Mouse (Mus musculus) forebrain, embryonic 12.5 days (tissue): ENCODE data around the gene Actg2. TPM values are rescaled to one million over a fixed set of nuclear protein-coding genes. Genes with fewer than 3 reads are reported as not detected.
A peak's percentile ranks its signal among the peaks of the same experiment; 100 is the strongest.

Experiments
- ATAC-seq: fragments of 200-750 bp; cut with Nextera tagmentation; 2 replicates; pipeline ENCODE4 v1.8.0; 2017; ENCODE audit warnings: moderate TSS enrichment; ENCODE audit not compliant: low FRiP score
- H3K27ac ChIP-seq: fragments of 300-500 bp; sonication (generic); 2 replicates; pipeline ENCODE4 v1.5.1; 2016; ENCODE audit warnings: mild to moderate bottlenecking
- H3K27me3 ChIP-seq: fragments of 300-500 bp; sonication (generic); 2 replicates; pipeline ENCODE4 v1.6.1; 2016; ENCODE audit warnings: mild to moderate bottlenecking
- H3K36me3 ChIP-seq: fragments of 300-500 bp; sonication (generic); replicated peaks from 2 replicates; pipeline ENCODE4 v1.6.1; 2016; ENCODE audit warnings: mild to moderate bottlenecking
- H3K4me1 ChIP-seq: fragments of 300-500 bp; sonication (generic); 2 replicates; pipeline ENCODE4 v1.6.1; 2016
- H3K4me2 ChIP-seq: fragments of 300-500 bp; sonication (generic); 2 replicates; pipeline ENCODE4 v1.6.1; 2016; ENCODE audit warnings: mild to moderate bottlenecking, moderate library complexity
- H3K4me3 ChIP-seq: fragments of 300-500 bp; sonication (generic); replicated peaks from 2 replicates; pipeline ENCODE4 v1.5.1; 2016; ENCODE audit warnings: mild to moderate bottlenecking
- H3K9ac ChIP-seq: fragments of 300-500 bp; sonication (generic); 2 replicates; pipeline ENCODE4 v1.6.1; 2016; ENCODE audit warnings: mild to moderate bottlenecking
- H3K9me3 ChIP-seq: fragments of 300-500 bp; sonication (generic); 2 replicates; pipeline ENCODE4 v1.6.1; 2016
- WGBS: fragments of 180-500 bp; shearing (Covaris S2); methylation state at CpG from one replicate; pipeline ENCODE4 v1.1.7; 2016; 5-methylcytosine and 5-hydroxymethylcytosine counted together
- polyA plus RNA-seq: library from polyadenylated mRNA; unstranded; fragments of >200 nt; fragmentation: Nextera tagmentation; extraction: Ambion mirVana; gene quantifications from 2 replicates; pipeline ENCODE4 v1.2.1, GENCODE M21; 2016

Actg2 gene
- polyA plus RNA-seq, 1 experiment from 2014 or later, result 4.3 TPM

- Histone ChIP-seq H3K4me3 (no peak overlapping the region), H3K27ac (no peak overlapping the region), H3K4me1 (no peaks in the 10 kb centered on the region), H3K4me2 (no peak overlapping the region), H3K9ac (no peak overlapping the region), H3K9me3 (no peaks in the 10 kb centered on the region), H3K36me3 (peaks cover 27% of the 10 kb centered on the region), H3K27me3 (no peaks in the 10 kb centered on the region)
- ATAC-seq, result no peak
- 47% methylated on average over 5 of the region's 5 CpGs for WGBS
Observed at GRCm38 (mm10) chr6:83548346-83548745, 12.3 kb upstream of the Actg2 start.

GRCm38 (mm10) chr6:83545778-83546177 lies 9.7 kb upstream of the Actg2 start:
- Histone ChIP-seq H3K27me3 (no peaks in the 10 kb centered on the region), H3K4me2 (no peak overlapping the region), H3K36me3 (peaks cover 27% of the 10 kb centered on the region), H3K9me3 (no peaks in the 10 kb centered on the region), H3K9ac (no peak overlapping the region), H3K4me1 (no peaks in the 10 kb centered on the region), H3K27ac (no peak overlapping the region), H3K4me3 (no peak overlapping the region)
- no peak for ATAC-seq
- WGBS, result 88% methylated on average over 3 of the region's 3 CpGs

GRCm38 (mm10) chr6:83541756-83542456 lies 5.8 kb upstream of the Actg2 start:
- ATAC-seq, result no peak
- peaks cover 20% of the 10 kb centered on the region for H3K36me3 ChIP-seq
- H3K4me2 ChIP-seq, result no peak overlapping the region

GRCm38 (mm10) chr6:83540017-83540416 lies 4.0 kb upstream of the Actg2 start:
- no peak overlapping the region for H3K27ac ChIP-seq
- WGBS, result 50% methylated on average over 4 of the region's 4 CpGs
- no peaks in the 10 kb centered on the region for H3K27me3 ChIP-seq
- H3K4me2 ChIP-seq, result no peak overlapping the region
- no peaks in the 10 kb centered on the region for H3K9me3 ChIP-seq
- no peak overlapping the region for H3K9ac ChIP-seq
- 0 out of 2 replicates have a peak, but pooled peaks cover 5% of the 10 kb centered on the region for H3K36me3 ChIP-seq
- H3K4me1 ChIP-seq, result peaks cover 3% of the 10 kb centered on the region; the same call in 1 of the 2 replicates
- ATAC-seq, result no peak
- H3K4me3 ChIP-seq, result no peak overlapping the region

More at GRCm38 (mm10) chr6:83541756-83542456, 5.8 kb upstream of the Actg2 start:
- peaks cover 3% of the 10 kb centered on the region; the same call in 1 of the 2 replicates for H3K4me1 ChIP-seq
- H3K9ac ChIP-seq, result no peak overlapping the region
- 80% methylated on average over 11 of the region's 11 CpGs for WGBS
- H3K27me3 ChIP-seq, result no peaks in the 10 kb centered on the region
- H3K27ac ChIP-seq, result no peak overlapping the region
- no peaks in the 10 kb centered on the region for H3K9me3 ChIP-seq
- H3K4me3 ChIP-seq, result no peak overlapping the region

GRCm38 (mm10) chr6:83536795-83537059 lies 662 bp upstream of the Actg2 start:
- 51% methylated on average over 6 of the region's 6 CpGs for WGBS
- H3K9ac ChIP-seq, result no peak overlapping the region
- ATAC-seq, result no peak
- H3K27me3 ChIP-seq, result no peaks in the 10 kb centered on the region; the same call in 1 of the 2 replicates
- no peaks in the 10 kb centered on the region for H3K9me3 ChIP-seq
- peaks cover 3% of the 10 kb centered on the region; the same call in 1 of the 2 replicates for H3K4me1 ChIP-seq
- no peak overlapping the region for H3K4me2 ChIP-seq
- no peak overlapping the region for H3K4me3 ChIP-seq
- H3K36me3 ChIP-seq, result no peaks in the 10 kb centered on the region
- H3K27ac ChIP-seq, result no peak overlapping the region

- H3K27me3 ChIP-seq, result no peaks in the 10 kb centered on the region; the same call in 1 of the 2 replicates
- H3K4me2 ChIP-seq, result no peak overlapping the region
- no peak for ATAC-seq
- H3K4me3 ChIP-seq, result no peak overlapping the region
- H3K9me3 ChIP-seq, result no peaks in the 10 kb centered on the region
- no peak overlapping the region for H3K9ac ChIP-seq
- no peaks in the 10 kb centered on the region for H3K4me1 ChIP-seq
- H3K27ac ChIP-seq, result no peak overlapping the region
- WGBS, result 84% methylated on average over 2 of the region's 2 CpGs
- no peaks in the 10 kb centered on the region for H3K36me3 ChIP-seq
Observed at GRCm38 (mm10) chr6:83532608-83533007, 3.5 kb downstream of the Actg2 start.

GRCm38 (mm10) chr6:83523194-83523593 lies 12.9 kb downstream of the Actg2 start:
- ATAC-seq, result no peak
- Histone ChIP-seq H3K9ac (no peak overlapping the region), H3K4me1 (no peaks in the 10 kb centered on the region), H3K4me3 (no peak overlapping the region), H3K4me2 (no peak overlapping the region), H3K36me3 (no peaks in the 10 kb centered on the region), H3K27ac (no peak overlapping the region), H3K9me3 (no peaks in the 10 kb centered on the region), H3K27me3 (no peaks in the 10 kb centered on the region; the same call in 1 of the 2 replicates)
- WGBS, result 75% methylated on average over 6 of the region's 6 CpGs

GRCm38 (mm10) chr6:83521784-83522183 lies 14.3 kb downstream of the Actg2 start:
- H3K36me3 ChIP-seq, result no peaks in the 10 kb centered on the region
- H3K9ac ChIP-seq, result no peak overlapping the region
- H3K4me2 ChIP-seq, result no peak overlapping the region
- no peak for ATAC-seq
- no peaks in the 10 kb centered on the region for H3K4me1 ChIP-seq
- H3K27ac ChIP-seq, result no peak overlapping the region
- no peaks in the 10 kb centered on the region; the same call in 1 of the 2 replicates for H3K27me3 ChIP-seq
- no peak overlapping the region for H3K4me3 ChIP-seq
- 76% methylated on average over 6 of the region's 6 CpGs for WGBS
- no peaks in the 10 kb centered on the region for H3K9me3 ChIP-seq

- no peaks in the 10 kb centered on the region for H3K36me3 ChIP-seq
- H3K27me3 ChIP-seq, result no peaks in the 10 kb centered on the region; the same call in 1 of the 2 replicates
- no peaks in the 10 kb centered on the region for H3K9me3 ChIP-seq
- H3K4me3 ChIP-seq, result no peak overlapping the region
- 87% methylated on average over 3 of the region's 3 CpGs for whole genome bisulfite sequencing
- no peak overlapping the region for H3K27ac ChIP-seq
- no peaks in the 10 kb centered on the region for H3K4me1 ChIP-seq
- ATAC-seq, result no peak
- H3K4me2 ChIP-seq, result no peak overlapping the region
- H3K9ac ChIP-seq, result no peak overlapping the region
Observed at GRCm38 (mm10) chr6:83518637-83519036, 17.4 kb downstream of the Actg2 start.

GRCm38 (mm10) chr6:83515172-83515571 lies 20.9 kb downstream of the Actg2 start:
- no peaks in the 10 kb centered on the region for H3K36me3 ChIP-seq
- no peak overlapping the region for H3K4me2 ChIP-seq
- WGBS, result 76% methylated on average over 3 of the region's 3 CpGs
- no peak overlapping the region for H3K9ac ChIP-seq
- H3K9me3 ChIP-seq, result no peaks in the 10 kb centered on the region
- H3K27ac ChIP-seq, result no peak overlapping the region
- no peaks in the 10 kb centered on the region for H3K27me3 ChIP-seq
- H3K4me1 ChIP-seq, result no peaks in the 10 kb centered on the region
- no peak for ATAC-seq
- no peak overlapping the region for H3K4me3 ChIP-seq

GRCm38 (mm10) chr6:83512495-83512894 lies 23.6 kb downstream of the Actg2 start:
- Histone ChIP-seq H3K4me3 (no peak overlapping the region), H3K27ac (no peak overlapping the region), H3K4me2 (no peak overlapping the region), H3K36me3 (no peaks in the 10 kb centered on the region), H3K27me3 (no peaks in the 10 kb centered on the region), H3K9ac (no peak overlapping the region), H3K9me3 (no peaks in the 10 kb centered on the region), H3K4me1 (peaks cover 1% of the 10 kb centered on the region)
- WGBS, result 15% methylated on average over 1 of the region's 1 CpGs
- ATAC-seq, result peak; percentile 44; the same call in 1 of the 2 replicates

GRCm38 (mm10) chr6:83510210-83510609 lies 25.9 kb downstream of the Actg2 start:
- Histone ChIP-seq H3K9me3 (no peaks in the 10 kb centered on the region), H3K4me3 (no peak overlapping the region), H3K36me3 (no peaks in the 10 kb centered on the region), H3K9ac (no peak overlapping the region), H3K27me3 (no peaks in the 10 kb centered on the region), H3K4me1 (peaks cover 12% of the 10 kb centered on the region), H3K27ac (no peak overlapping the region), H3K4me2 (no peak overlapping the region)
- 69% methylated on average over 2 of the region's 2 CpGs for WGBS
- no peak for ATAC-seq

- Histone ChIP-seq H3K4me2 (no peak overlapping the region), H3K27me3 (no peaks in the 10 kb centered on the region), H3K4me1 (peaks cover 15% of the 10 kb centered on the region), H3K9me3 (no peaks in the 10 kb centered on the region), H3K9ac (no peak overlapping the region), H3K27ac (no peak overlapping the region), H3K36me3 (no peaks in the 10 kb centered on the region), H3K4me3 (no peak overlapping the region)
- no peak for ATAC-seq
- WGBS, result 51% methylated on average over 8 of the region's 8 CpGs
Observed at GRCm38 (mm10) chr6:83509442-83509841, 26.6 kb downstream of the Actg2 start.
